Comparison of ENCODE assay signal across 17 mouse cellular contexts in the genomic region with DNA sequence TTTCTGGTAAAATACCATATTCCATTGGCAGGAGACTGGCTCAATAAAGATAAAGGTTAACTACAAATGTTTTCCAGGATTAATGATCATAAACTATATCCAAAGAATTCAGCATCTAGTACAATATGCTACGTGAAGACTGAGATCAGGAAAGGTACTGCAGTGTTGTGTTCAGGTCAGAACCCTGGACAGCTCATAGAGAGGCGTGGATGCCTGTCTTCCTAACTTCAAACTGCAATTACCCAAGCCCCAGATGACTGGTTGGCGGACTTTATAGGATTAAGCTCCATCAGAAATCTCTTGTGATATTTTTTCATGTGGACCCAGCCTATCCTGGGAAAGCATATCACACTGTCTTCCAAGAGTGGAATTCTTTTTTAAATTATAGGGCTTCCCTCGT. TPM values are rescaled to one million over a fixed set of nuclear protein-coding genes. Genes with fewer than 3 reads are reported as not detected.
DNase-seq lines count a peak whose midpoint lies in the region; ATAC-seq and TF ChIP-seq lines count a peak whose summit lies in the region.
"Had no signal": no experiment of that assay in that cellular context is flagged by ENCODE, and none has a peak within 500 bp of the region (broad histone marks: within the 10 kb centered on the region; RNA-seq: fewer than 3 reads in every experiment).

No protein-coding gene starts in this region.

- no peak overlapping the region for H3K27ac ChIP-seq in intestine, embryonic 14.5 days (ENCODE audit: low read depth)
- no peak overlapping the region for H3K27ac ChIP-seq in intestine, embryonic 15.5 days
- no peak overlapping the region for H3K27ac ChIP-seq in stomach, postnatal 0 days (replicated peaks)
- H3K27ac ChIP-seq: hindbrain, postnatal 0 days; liver, embryonic 13.5 days; midbrain, embryonic 13.5 days had no signal

- 38% methylated on average over 4 of the region's 4 CpGs for WGBS in intestine, embryonic 14.5 days
- 40% methylated on average over 4 of the region's 4 CpGs for WGBS in intestine, embryonic 15.5 days
- WGBS in stomach, postnatal 0 days = 31% methylated on average over 4 of the region's 4 CpGs

- H3K27me3 ChIP-seq in intestine, embryonic 14.5 days (replicated peaks; ENCODE audit: control insufficient read depth, insufficient read depth, low read length) = no peaks in the 10 kb centered on the region
- no peaks in the 10 kb centered on the region for H3K27me3 ChIP-seq in intestine, embryonic 15.5 days (replicated peaks)
- no peaks in the 10 kb centered on the region for H3K27me3 ChIP-seq in stomach, postnatal 0 days (ENCODE audit: control insufficient read depth, insufficient read depth, low read length)
- H3K27me3 ChIP-seq: liver, embryonic 13.5 days; midbrain, embryonic 13.5 days had no signal

- no peak for ATAC-seq in intestine, embryonic 14.5 days (replicated peaks; ENCODE audit: low FRiP score, low TSS enrichment, low read depth)
- no peak for ATAC-seq in intestine, embryonic 15.5 days
- ATAC-seq in stomach, postnatal 0 days (ENCODE audit: low FRiP score, low TSS enrichment) = no peak
- ATAC-seq: CD4-positive, CD25-positive, alpha-beta regulatory T cell, adult 4 months; hindbrain, postnatal 0 days; midbrain, embryonic 13.5 days had no signal

- no peak overlapping the region for H3K4me3 ChIP-seq in intestine, embryonic 14.5 days (ENCODE audit: low read depth, low read length)
- no peak overlapping the region for H3K4me3 ChIP-seq in intestine, embryonic 15.5 days (replicated peaks)
- no peak overlapping the region for H3K4me3 ChIP-seq in stomach, postnatal 0 days (ENCODE audit: low read depth, low read length)
- H3K4me3 ChIP-seq: liver, embryonic 13.5 days; midbrain, embryonic 13.5 days had no signal

- no peaks in the 10 kb centered on the region for H3K4me1 ChIP-seq in intestine, embryonic 14.5 days (replicated peaks; ENCODE audit: control insufficient read depth, insufficient read depth, low read length)
- no peaks in the 10 kb centered on the region for H3K4me1 ChIP-seq in intestine, embryonic 15.5 days (replicated peaks)
- no peaks in the 10 kb centered on the region for H3K4me1 ChIP-seq in stomach, postnatal 0 days (replicated peaks; ENCODE audit: control insufficient read depth, insufficient read depth)
- H3K4me1 ChIP-seq: liver, embryonic 13.5 days; midbrain, embryonic 13.5 days had no signal

- no peak overlapping the region for H3K9ac ChIP-seq in intestine, embryonic 14.5 days (ENCODE audit: low read length)
- H3K9ac ChIP-seq in intestine, embryonic 15.5 days = no peak overlapping the region
- no peak overlapping the region for H3K9ac ChIP-seq in stomach, postnatal 0 days (ENCODE audit: low read length)
- H3K9ac ChIP-seq: liver, embryonic 13.5 days; midbrain, embryonic 13.5 days had no signal

- H3K36me3 ChIP-seq in intestine, embryonic 14.5 days (ENCODE audit: control insufficient read depth, insufficient read depth, low read length) = no peaks in the 10 kb centered on the region
- no peaks in the 10 kb centered on the region for H3K36me3 ChIP-seq in intestine, embryonic 15.5 days
- no peaks in the 10 kb centered on the region for H3K36me3 ChIP-seq in stomach, postnatal 0 days (ENCODE audit: control insufficient read depth, insufficient read depth, low read length)
- H3K36me3 ChIP-seq: liver, embryonic 13.5 days; midbrain, embryonic 13.5 days had no signal

- peak; percentile 60 for DNase-seq in intestine, embryonic 14.5 days (ENCODE audit: low spot score)
- peak; percentile 25 for DNase-seq in retina, embryonic 14.5 days (ENCODE audit: low spot score)
- no peak for DNase-seq in retina, postnatal 1 day
- DNase-seq in embryo, embryonic 10.5 days (ENCODE audit: low spot score) = peak; percentile 43
- DNase-seq in stomach, postnatal 0 days (ENCODE audit: low spot score) = peak; percentile 17
- DNase-seq in left cerebral cortex, adult 8-10 months (ENCODE audit: low spot score in 2 of 2) = no peak
- DNase-seq in neural tube, embryonic 10.5 days (ENCODE audit: extremely low spot score, low spot score) = no peak
- DNase-seq: adrenal gland, postnatal 25 days; cerebellum, adult 8-10 months; gastrocnemius, postnatal 25 days; layer of hippocampus, adult 9-11 months; liver, embryonic 13.5 days; right cerebral cortex, postnatal 4 days had no signal

- H3K4me2 ChIP-seq in intestine, embryonic 14.5 days (ENCODE audit: low read length) = no peak overlapping the region
- H3K4me2 ChIP-seq in intestine, embryonic 15.5 days (replicated peaks) = no peak overlapping the region
- H3K4me2 ChIP-seq in stomach, postnatal 0 days (replicated peaks; ENCODE audit: low read depth) = no peak overlapping the region
- H3K4me2 ChIP-seq: liver, embryonic 13.5 days; midbrain, embryonic 13.5 days had no signal

- no peak for TF ChIP-seq CTCF in stomach, postnatal 0 days (IDR thresholded peaks at IDR 0.05; ENCODE audit: low read depth)

- H3K9me3 ChIP-seq in intestine, embryonic 14.5 days (ENCODE audit: control insufficient read depth, low read length) = no peaks in the 10 kb centered on the region
- no peaks in the 10 kb centered on the region for H3K9me3 ChIP-seq in intestine, embryonic 15.5 days
- H3K9me3 ChIP-seq in stomach, postnatal 0 days (ENCODE audit: control insufficient read depth, low read length) = no peaks in the 10 kb centered on the region
- H3K9me3 ChIP-seq: liver, embryonic 13.5 days; midbrain, embryonic 13.5 days had no signal

- TF ChIP-seq EP300 in stomach, postnatal 0 days (optimal IDR thresholded peaks at IDR 0.05) = no peak

RNA-seq across cellular contexts. Expression of gene Rtn1, which starts 13.8 kb away (rescaled TPM):
- 84.3 and 84.9 TPM in 2 replicates for polyA plus RNA-seq in intestine, embryonic 14.5 days (2014; fragmentation: Nextera tagmentation; extraction: Ambion mirVana)
- polyA plus RNA-seq in intestine, embryonic 15.5 days (2015; fragmentation: Nextera tagmentation; extraction: Ambion mirVana) = 72.9 and 74.5 TPM in 2 replicates
- polyA plus RNA-seq in stomach, postnatal 0 days (2015; fragmentation: Nextera tagmentation; extraction: Ambion mirVana) = 47.1 and 49.4 TPM in 2 replicates
- 1,000 to 10,000 TPM; 1,330 to 1,358 (median 1,352) TPM for total RNA-seq in left cerebral cortex, adult 8-10 months (2022)
- polyA plus RNA-seq: CD4-positive, CD25-positive, alpha-beta regulatory T cell, adult 4 months had no signal

RNA-seq across cellular contexts. Expression of gene Lrrc9, which starts 19.0 kb away (rescaled TPM):
- polyA plus RNA-seq in intestine, embryonic 14.5 days (2014; fragmentation: Nextera tagmentation; extraction: Ambion mirVana) = 0.22 and 0.83 TPM in 2 replicates
- 0.21 and 0.33 TPM in 2 replicates for polyA plus RNA-seq in intestine, embryonic 15.5 days (2015; fragmentation: Nextera tagmentation; extraction: Ambion mirVana)
- 0.04 TPM in 1 of 2 replicates, not detected in the other for polyA plus RNA-seq in stomach, postnatal 0 days (2015; fragmentation: Nextera tagmentation; extraction: Ambion mirVana)
- 1 to 10 TPM; 4.0 to 5.7 (median 4.3) TPM for total RNA-seq in left cerebral cortex, adult 8-10 months (2022)

Comparison
In these comparisons a context has a peak if more than half of its experiments do, and no peak if none do; other contexts are left out.
1. DNase-seq: peak in intestine, embryonic 14.5 days (single experiment), retina, embryonic 14.5 days (single experiment), embryo, embryonic 10.5 days (single experiment) and stomach, postnatal 0 days (single experiment); none in retina, postnatal 1 day (single experiment), left cerebral cortex, adult 8-10 months (0 of 2) and neural tube, embryonic 10.5 days (single experiment).